Mouse (Mus musculus): ENCODE data around the gene Fn3k. TPM values are rescaled to one million over a fixed set of nuclear protein-coding genes. Genes with fewer than 3 reads are reported as not detected.
A peak's percentile ranks its signal among the peaks of the same experiment; 100 is the strongest.

The Fn3k gene
- total RNA-seq, 2 experiments from 2014 or later: 0.18 to 0.45 TPM

DNA sequence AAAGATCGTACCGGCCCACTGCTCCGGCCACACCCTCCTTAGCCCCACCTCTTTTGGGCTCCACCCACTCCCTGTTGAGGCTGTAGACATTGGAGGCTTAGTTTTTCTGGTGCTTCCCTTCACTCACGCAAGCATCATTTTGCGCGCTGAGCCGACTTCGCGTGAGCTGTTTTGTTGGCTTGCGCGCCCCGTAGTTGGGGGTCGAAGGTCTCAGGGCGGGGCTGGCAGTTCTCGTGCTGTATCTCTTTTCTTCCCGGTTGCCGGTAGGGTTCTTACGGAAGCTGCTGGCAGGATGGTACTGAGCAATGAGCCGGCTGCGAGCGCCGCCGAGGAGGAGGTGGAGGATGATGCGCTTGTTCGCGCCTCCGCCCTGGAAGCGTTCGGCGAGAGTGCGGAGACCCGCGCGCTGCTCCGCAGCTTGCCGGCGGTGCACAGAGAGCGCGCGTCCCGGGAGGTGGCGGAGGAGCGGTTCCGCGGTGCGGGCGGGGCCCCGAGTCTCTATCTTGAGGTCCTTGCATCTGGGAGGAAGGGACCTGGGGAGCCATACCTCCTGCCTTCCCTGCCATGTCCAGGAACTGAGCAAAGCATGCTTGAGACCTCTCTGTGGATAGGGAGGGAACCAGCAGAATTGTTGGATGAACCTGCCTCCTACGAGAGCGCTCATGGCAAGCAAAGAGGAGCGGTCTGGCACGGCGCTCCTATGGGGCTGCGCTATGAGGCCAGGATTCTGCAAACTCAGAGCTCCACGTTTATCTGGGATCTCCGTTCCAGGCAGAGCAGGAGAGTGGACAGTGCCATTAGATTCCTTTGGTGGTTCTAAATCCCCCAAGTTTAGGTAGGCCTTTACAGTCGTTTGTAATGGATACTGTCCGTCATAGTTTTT, 17.3 kb downstream of the Fn3k start, which contains the start of gene Tbcd:
Gene Tbcd, plus strand, starts transcription at position 197 of the 883 bp plus-strand sequence.
- ATAC-seq (ENCODE audit: poor library complexity, severe bottlenecking): peak; percentile 97

DNA sequence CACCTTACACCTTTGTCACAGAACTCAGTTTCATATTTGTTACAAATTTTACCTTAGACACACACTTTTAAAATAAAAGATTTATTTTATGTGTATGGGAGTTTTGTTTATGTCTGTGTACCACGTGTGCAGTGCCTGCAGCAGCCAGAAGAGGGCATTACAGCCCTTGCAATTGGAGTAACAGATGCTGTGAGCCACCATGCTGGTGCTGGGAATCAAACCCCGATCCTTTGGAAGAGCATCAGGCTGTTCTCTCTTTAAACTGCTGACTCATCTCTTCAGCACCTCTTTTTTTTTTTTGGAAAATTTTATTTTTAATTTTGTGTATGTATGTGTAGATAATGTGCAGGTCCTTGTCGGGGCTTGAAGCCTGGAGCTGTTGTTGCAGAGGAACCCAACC, 23.2 kb downstream of the Fn3k start:
- ATAC-seq (ENCODE audit: poor library complexity, severe bottlenecking): no peak

DNA sequence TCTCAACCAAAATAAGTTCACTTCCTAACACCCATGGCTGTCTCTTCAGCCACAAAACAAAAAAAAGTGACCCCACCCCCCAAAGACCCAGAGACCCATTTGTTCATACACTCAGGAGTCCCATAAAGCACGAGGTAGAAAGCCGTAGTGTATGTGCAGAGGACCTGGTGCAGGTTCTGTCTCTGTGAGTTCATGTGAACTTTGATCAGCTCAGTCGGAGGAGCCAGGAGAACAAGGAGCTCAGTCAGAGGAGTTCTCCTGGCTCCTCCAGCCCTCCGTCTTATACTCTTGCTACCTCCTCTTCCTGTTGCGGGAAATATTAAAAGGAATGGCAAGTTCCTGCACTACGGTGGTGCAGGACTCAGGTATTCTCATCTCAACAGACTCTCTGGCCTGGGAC, 32.7 kb downstream of the Fn3k start:
- ATAC-seq (ENCODE audit: poor library complexity, severe bottlenecking): no peak

DNA sequence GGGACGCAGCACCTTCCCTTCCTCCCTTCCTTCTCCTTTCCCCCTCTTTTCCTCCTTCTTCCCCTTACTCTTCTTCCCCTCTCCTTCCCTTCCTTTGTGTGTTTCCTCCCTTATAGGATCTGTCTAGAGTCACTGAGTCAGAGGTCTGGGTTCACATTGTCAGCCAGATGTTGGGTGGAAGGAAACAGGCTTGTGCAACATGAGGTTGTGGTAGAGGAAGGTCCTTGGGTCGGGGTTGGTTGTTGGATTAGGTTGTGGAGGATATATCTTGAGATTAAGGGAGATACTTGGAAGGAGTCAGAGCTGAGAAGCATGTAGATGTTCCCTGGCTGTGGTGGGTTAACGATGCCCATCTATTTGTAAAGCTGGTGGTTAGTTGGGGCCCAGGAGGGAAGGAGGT, 40.1 kb downstream of the Fn3k start:
- peak; percentile 32 for ATAC-seq (ENCODE audit: poor library complexity, severe bottlenecking)

DNA sequence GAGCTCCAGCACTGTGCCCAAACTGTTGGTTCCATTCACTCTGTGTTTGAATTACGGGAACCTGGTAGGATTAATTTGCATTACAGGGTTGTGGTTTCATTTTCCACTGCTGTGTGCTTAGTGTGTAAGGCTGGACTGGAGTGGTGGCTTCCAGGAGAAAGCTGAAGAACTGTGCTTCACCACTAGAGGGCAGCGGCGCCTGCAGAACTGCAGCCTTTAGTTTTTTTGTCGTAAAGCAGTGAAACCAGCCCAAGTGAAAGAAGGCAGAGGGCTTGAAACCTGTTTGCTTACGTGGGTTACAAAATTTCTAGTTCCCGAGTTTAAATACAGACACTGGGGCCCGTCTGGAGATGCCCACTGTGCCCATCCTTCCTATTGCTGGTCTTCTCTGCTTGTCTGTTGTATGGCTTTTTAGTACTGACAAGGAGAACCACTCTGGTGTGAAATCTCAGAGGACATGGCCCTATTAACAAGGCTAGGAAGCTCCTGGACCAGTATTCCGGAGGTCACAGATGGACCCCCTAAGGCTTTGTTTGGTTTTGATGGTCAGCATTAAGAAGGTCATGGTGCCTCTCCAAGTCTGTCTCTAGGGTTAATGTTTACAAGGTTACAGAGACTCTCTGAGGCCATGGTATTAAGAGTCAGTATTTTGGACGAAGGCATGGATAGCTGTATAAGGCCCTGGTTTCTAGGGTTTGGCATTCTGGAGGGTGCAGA, 41.1 kb downstream of the Fn3k start:
- peak; percentile 81 for ATAC-seq (ENCODE audit: poor library complexity, severe bottlenecking)

DNA sequence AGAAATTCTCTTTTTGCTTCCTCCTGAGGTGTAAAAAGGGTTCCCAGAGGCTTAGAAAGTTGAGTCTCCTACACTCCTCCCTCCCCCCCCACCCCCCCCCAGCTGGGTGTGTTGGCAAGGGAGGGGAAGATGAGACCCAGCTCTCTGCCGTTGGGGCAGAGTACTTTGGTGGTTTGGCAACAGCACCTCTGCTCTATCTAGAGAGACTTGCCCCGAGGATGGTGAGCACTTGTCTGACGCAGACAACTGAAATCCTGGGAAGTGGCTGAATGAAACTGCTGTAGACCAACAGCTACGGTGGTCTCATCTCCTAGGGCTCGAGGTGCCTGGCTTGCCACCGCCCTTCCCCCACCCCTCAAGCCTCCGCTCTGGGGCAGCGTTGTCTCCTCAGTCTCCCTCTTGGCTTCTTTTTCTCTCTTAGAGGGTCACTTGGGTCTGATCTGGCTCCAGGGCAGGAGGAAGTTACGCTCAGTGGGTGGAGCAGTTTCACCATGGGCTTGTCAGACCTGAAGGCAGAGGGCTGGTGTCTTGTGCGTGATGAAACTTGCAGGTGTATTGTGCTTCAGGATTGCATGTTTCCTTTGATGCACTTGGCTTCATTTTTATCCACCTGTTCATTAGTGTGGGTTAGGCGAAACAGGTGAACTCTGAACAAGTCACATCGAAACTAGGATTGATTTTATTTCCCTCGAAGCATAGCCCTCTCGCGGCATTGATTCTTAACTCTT, 44.9 kb downstream of the Fn3k start:
- peak; percentile 61 for ATAC-seq (ENCODE audit: poor library complexity, severe bottlenecking)

DNA sequence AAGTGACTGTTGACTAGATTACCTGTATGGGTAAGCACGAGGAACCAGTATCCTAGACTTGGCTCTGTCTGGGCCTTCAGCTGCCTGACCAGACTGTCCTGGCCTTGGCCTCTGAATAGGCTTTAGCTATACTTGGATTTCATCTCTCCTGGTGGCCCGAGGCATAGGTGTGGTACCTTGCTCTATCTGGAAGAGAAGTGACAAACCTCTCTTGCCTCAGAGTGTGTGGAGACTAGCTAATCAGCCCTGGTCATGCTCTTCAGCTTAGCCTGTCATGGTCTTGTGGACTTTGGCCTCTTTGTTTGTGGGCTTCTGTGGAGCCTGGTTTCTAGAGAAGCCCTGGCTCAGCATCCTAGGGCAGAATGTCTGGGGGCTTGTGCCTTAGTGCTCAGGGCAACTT, 46.4 kb downstream of the Fn3k start:
- ATAC-seq (ENCODE audit: poor library complexity, severe bottlenecking): no peak

DNA sequence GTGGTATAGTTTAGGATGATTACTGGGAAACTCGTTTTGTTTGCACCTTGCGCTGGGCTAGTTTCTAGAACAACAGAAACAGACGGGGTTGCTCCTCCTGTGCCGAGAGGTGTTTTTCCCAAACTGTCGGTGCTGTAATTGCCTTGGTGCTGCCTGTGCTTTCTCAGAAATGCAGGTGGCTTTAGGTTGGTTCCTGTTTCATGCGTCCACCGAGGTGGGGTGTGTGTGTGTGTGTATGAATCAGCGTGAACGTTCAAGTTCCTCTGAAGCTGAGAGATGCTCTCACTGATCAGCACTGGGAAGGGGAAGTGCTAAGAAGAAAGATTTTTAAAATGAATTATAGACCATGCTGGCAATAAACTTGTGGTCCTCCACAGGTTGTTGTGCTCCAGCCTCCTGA, 51.2 kb downstream of the Fn3k start:
- ATAC-seq (ENCODE audit: poor library complexity, severe bottlenecking): peak; percentile 95

DNA sequence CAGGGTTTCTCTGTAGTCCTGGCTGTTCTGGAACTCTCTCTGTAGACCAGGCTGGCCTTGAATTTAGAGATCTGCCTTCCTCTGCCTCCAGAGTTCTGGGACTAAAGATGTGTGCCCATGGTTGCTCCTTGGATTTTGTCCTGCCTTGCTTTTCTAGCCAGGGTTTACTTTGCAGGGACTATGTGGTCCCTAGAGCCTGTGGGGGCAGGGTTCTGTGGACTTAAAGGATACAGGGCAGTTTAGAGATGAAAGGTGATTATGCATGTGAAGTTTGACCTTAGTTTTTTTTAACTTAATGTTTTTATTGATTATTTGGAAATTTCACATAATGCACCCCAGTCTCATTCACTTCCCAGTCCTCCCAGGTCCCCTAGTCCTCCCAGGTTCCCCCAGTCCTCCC, 55.9 kb downstream of the Fn3k start:
- no peak for ATAC-seq (ENCODE audit: poor library complexity, severe bottlenecking)

Other genes starting within 250 kb of the Fn3k start
- gene Hexdc, start 230.5 kb upstream of the Fn3k start, total RNA-seq (2015): 1.5 and 3.1 TPM in 2 replicates
- gene Hexdc, start 230.5 kb upstream of the Fn3k start, total RNA-seq (2017): 3.6 and 3.9 TPM in 2 replicates
- gene Ogfod3, start 230.2 kb upstream of the Fn3k start, total RNA-seq (2015): 7.0 and 11.7 TPM in 2 replicates
- 2.0 and 5.5 TPM in 2 replicates for gene Ogfod3, start 230.2 kb upstream of the Fn3k start, total RNA-seq (2017)
- gene Cybc1, start 205.6 kb upstream of the Fn3k start, total RNA-seq (2015): 65.8 and 70.5 TPM in 2 replicates
- gene Cybc1, start 205.6 kb upstream of the Fn3k start, total RNA-seq (2017): 59.2 and 71.8 TPM in 2 replicates
- gene Narf, start 197.7 kb upstream of the Fn3k start, total RNA-seq (2015): 16.9 and 18.3 TPM in 2 replicates
- 32.1 and 35.8 TPM in 2 replicates for gene Narf, start 197.7 kb upstream of the Fn3k start, total RNA-seq (2017)
- gene Foxk2, start 174.9 kb upstream of the Fn3k start, total RNA-seq (2015): 16.3 and 17.8 TPM in 2 replicates
- 16.9 and 24.8 TPM in 2 replicates for gene Foxk2, start 174.9 kb upstream of the Fn3k start, total RNA-seq (2017)
- gene Wdr45b, start 80.5 kb upstream of the Fn3k start, total RNA-seq (2015): 48.1 and 56.5 TPM in 2 replicates
- gene Wdr45b, start 80.5 kb upstream of the Fn3k start, total RNA-seq (2017): 52.1 and 55.1 TPM in 2 replicates
- gene Rab40b, start 46.7 kb upstream of the Fn3k start, total RNA-seq (2015): 0.39 TPM in 1 of 2 replicates, not detected in the other
- gene Rab40b, start 46.7 kb upstream of the Fn3k start, total RNA-seq (2017): not detected in 2 replicates
- gene Fn3krp, start 13.5 kb upstream of the Fn3k start, total RNA-seq (2015): 5.1 and 5.7 TPM in 2 replicates
- gene Fn3krp, start 13.5 kb upstream of the Fn3k start, total RNA-seq (2017): 9.6 and 10.0 TPM in 2 replicates
- gene Tbcd, start 17.0 kb downstream of the Fn3k start, total RNA-seq (2015): 28.1 and 28.7 TPM in 2 replicates
- 34.9 and 43.7 TPM in 2 replicates for gene Tbcd, start 17.0 kb downstream of the Fn3k start, total RNA-seq (2017)
- 0.75 and 1.6 TPM in 2 replicates for gene Zfp750, start 84.4 kb downstream of the Fn3k start, total RNA-seq (2015)
- 0.07 and 0.24 TPM in 2 replicates for gene Zfp750, start 84.4 kb downstream of the Fn3k start, total RNA-seq (2017)
- gene B3gntl1, start 238.2 kb downstream of the Fn3k start, total RNA-seq (2015): 3.6 and 5.8 TPM in 2 replicates
- 5.2 and 7.8 TPM in 2 replicates for gene B3gntl1, start 238.2 kb downstream of the Fn3k start, total RNA-seq (2017)

Data from megakaryocyte, adult 5-6 weeks (primary cell).